Mouse (Mus musculus): ENCODE measurements around the gene Gm10912. TPM values are rescaled to one million over a fixed set of nuclear protein-coding genes. Genes with fewer than 3 reads are reported as not detected.
A peak's percentile ranks its signal among the peaks of the same experiment; 100 is the strongest.
"Not testable (repeated sequence)": the region's sequence is repeated elsewhere in the genome, so short reads cannot be mapped to it uniquely, and the experiment has no call there.

The Gm10912 gene
- polyA plus RNA-seq (2014; fragmentation: Nextera tagmentation; extraction: Ambion mirVana), result not detected in 2 replicates

DNA sequence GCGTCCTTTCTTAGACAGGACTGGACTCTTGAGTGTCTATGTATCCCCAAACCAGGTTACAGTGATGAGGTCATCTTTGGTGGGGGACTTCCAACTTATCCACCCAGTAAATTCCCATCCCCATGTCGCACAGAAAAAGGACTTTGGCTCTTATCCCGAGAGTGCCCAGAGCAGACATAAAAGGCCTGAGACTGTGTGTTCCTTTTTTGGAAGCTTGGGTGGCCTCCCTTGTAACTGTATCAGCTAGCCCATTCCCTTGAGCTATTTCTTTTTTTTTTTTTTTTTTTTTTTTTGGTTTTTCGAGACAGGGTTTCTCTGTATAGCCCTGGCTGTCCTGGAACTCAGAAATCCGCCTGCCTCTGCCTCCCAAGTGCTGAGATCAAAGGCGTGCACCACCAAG is at the start of gene Gm10912:
Gene Gm10912 (plus strand): TSS at position 301 of the 400 bp plus-strand sequence.
- H3K27ac ChIP-seq (ENCODE audit: low read depth, low read length); H3K4me1 ChIP-seq (ENCODE audit: control insufficient read depth, insufficient read depth, low read length); H3K9ac ChIP-seq (ENCODE audit: low read depth, low read length); H3K4me3 ChIP-seq (ENCODE audit: low read depth, low read length); H3K27me3 ChIP-seq (ENCODE audit: control insufficient read depth, insufficient read depth, low read length); H3K4me2 ChIP-seq; ATAC-seq (replicated peaks; ENCODE audit: insufficient number of reproducible peaks, low FRiP score, low TSS enrichment); H3K36me3 ChIP-seq (ENCODE audit: control insufficient read depth, insufficient read depth, low read length); H3K9me3 ChIP-seq (replicated peaks; ENCODE audit: control insufficient read depth, low read length): not testable (repeated sequence)
- WGBS (ENCODE audit: insufficient replicate concordance), result 86% methylated on average over 5 of the region's 6 CpGs

DNA sequence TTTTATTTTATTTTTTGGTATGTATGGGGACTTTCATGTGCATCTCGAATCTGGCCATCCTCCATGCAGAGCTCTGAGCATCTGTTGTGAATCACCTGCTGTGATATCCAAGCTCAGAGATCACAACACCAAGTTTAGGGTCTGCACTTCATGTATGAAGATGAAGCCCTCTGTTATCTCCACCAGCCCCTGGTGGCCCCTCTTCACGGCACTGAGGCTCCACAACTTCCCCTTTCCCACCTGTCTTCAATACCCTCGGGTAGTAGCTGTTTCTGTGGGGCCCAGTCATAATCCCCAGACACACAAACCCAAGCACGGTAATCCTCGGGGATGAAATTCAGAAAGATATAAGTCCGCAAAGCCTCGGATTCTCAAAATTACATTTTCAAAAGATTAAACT is 42.5 kb upstream of the Gm10912 start:
- Histone ChIP-seq H3K9ac (ENCODE audit: low read depth, low read length) (no peak overlapping the region), H3K9me3 (replicated peaks; ENCODE audit: control insufficient read depth, low read length) (no peaks in the 10 kb centered on the region), H3K4me3 (ENCODE audit: low read depth, low read length) (no peak overlapping the region), H3K36me3 (ENCODE audit: control insufficient read depth, insufficient read depth, low read length) (no peaks in the 10 kb centered on the region), H3K4me1 (ENCODE audit: control insufficient read depth, insufficient read depth, low read length) (no peaks in the 10 kb centered on the region), H3K4me2 (no peak overlapping the region), H3K27me3 (ENCODE audit: control insufficient read depth, insufficient read depth, low read length) (no peaks in the 10 kb centered on the region), H3K27ac (ENCODE audit: low read depth, low read length) (no peak overlapping the region)
- 80% methylated on average over 7 of the region's 7 CpGs for WGBS (ENCODE audit: insufficient replicate concordance)
- ATAC-seq (replicated peaks; ENCODE audit: insufficient number of reproducible peaks, low FRiP score, low TSS enrichment), result no peak

DNA sequence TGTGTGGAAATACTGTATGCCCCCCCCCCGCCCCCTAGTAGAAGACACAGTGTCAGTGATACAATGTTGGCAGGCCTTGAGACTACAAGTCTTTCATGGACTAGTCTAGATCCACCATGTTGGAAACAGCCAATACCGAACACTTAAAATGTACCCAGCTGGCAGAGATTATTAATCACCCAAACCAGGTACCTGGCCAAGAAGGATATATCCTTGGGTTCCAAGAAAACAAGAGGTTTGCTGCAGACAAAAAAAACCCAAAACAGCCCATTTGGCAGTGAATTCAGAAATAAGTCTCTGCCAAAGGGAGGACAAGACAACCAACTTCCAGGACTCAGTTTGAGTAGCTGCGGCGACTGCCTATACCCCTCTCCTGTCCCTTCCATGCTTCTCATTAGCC is 41.0 kb upstream of the Gm10912 start:
- Histone ChIP-seq H3K4me1 (ENCODE audit: control insufficient read depth, insufficient read depth, low read length) (peaks cover 9% of the 10 kb centered on the region), H3K9me3 (replicated peaks; ENCODE audit: control insufficient read depth, low read length) (no peaks in the 10 kb centered on the region), H3K36me3 (ENCODE audit: control insufficient read depth, insufficient read depth, low read length) (no peaks in the 10 kb centered on the region), H3K27me3 (ENCODE audit: control insufficient read depth, insufficient read depth, low read length) (no peaks in the 10 kb centered on the region), H3K4me2 (no peak overlapping the region), H3K27ac (ENCODE audit: low read depth, low read length) (no peak overlapping the region), H3K9ac (ENCODE audit: low read depth, low read length) (no peak overlapping the region), H3K4me3 (ENCODE audit: low read depth, low read length) (no peak overlapping the region)
- no peak for ATAC-seq (replicated peaks; ENCODE audit: insufficient number of reproducible peaks, low FRiP score, low TSS enrichment)
- 80% methylated on average over 4 of the region's 4 CpGs for WGBS (ENCODE audit: insufficient replicate concordance)

DNA sequence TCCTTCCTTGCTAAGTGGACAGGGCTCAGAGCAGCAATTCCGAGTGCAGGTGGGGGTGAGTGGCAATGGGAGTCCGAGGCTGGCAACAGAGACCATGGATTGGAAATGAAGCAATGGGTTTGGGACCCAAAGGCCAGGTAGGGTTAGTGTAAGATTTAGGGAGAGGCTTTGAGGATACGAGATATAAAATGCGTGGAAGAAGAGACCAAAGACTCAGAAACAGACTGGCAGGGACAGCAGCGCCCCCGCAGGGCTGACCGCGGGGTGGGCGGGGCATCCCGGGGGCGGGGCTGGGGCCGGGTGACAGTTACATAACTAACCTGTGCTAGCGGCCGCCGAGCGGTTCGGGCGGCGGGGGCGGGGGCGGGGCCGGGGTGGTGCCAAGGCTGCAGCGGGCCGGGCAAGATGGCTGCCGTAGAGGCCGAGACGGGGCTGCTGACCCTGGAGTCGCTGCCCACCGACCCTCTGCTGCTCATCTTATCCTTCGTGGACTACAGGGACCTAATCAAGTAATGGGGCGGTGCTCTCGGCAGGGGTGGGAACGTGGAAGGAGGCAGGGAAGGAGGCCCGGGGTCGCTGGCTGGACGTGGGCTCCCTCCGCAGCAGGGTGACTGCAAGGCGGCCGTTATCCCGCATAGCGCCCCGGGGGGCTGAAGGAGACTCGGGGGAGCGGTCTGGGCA is 38.0 kb upstream of the Gm10912 start, which contains the start of gene Fbxo3:
Gene Fbxo3 (plus strand): TSS at position 264 of the 681 bp plus-strand sequence.
- H3K4me2 ChIP-seq, result peak within 1 kb of the TSS; percentile 79
- no peaks in the 10 kb centered on the region for H3K27me3 ChIP-seq (ENCODE audit: control insufficient read depth, insufficient read depth, low read length)
- no peaks in the 10 kb centered on the region for H3K36me3 ChIP-seq (ENCODE audit: control insufficient read depth, insufficient read depth, low read length)
- H3K9ac ChIP-seq (ENCODE audit: low read depth, low read length), result peak within 1 kb of the TSS; percentile 98
- under 1% methylated on average over 43 of the region's 44 CpGs for WGBS (ENCODE audit: insufficient replicate concordance)
- H3K4me1 ChIP-seq (ENCODE audit: control insufficient read depth, insufficient read depth, low read length), result peaks cover 12% of the 10 kb centered on the region
- H3K9me3 ChIP-seq (replicated peaks; ENCODE audit: control insufficient read depth, low read length), result no peaks in the 10 kb centered on the region
- peak within 1 kb of the TSS; percentile 97 for H3K4me3 ChIP-seq (ENCODE audit: low read depth, low read length)
- ATAC-seq (replicated peaks; ENCODE audit: insufficient number of reproducible peaks, low FRiP score, low TSS enrichment), result peak; percentile 96
- H3K27ac ChIP-seq (ENCODE audit: low read depth, low read length), result peak within 1 kb of the TSS; percentile 43; the same call in 1 of the 2 replicates

DNA sequence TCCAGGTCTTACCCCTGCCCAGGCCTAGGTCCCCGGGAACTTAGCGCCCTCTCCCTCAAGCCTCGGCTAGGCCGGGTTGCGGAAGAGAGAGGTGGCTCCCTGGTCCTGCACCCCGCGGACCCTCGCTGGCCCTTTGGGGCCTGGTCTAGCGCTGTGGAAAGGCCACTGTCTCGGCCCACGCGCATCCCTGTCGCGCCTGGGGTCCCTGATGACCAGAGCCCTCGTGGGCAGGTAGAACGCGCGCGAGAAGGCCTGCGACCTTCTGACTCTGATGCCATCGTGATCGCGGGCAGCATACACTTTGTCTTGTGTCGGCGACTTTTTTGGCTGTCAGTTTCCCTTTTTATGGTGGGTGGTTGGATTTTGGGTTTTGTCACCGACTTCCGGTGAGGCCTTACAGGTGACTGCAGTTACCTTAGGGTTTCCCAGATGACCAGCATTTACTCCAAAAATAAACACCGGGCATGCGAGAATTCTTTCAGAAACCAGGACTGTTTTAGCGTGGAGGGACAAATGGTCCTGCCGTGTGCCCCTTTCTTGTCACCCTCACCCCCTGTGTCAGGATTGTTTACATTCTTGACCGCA is 37.4 kb upstream of the Gm10912 start, which contains the start of gene 4931422A03Rik:
Gene 4931422A03Rik (minus strand): TSS at position 223 of the 585 bp plus-strand sequence.
- no peaks in the 10 kb centered on the region for H3K36me3 ChIP-seq (ENCODE audit: control insufficient read depth, insufficient read depth, low read length)
- peak within 1 kb of the TSS; percentile 97 for H3K4me3 ChIP-seq (ENCODE audit: low read depth, low read length)
- ATAC-seq (replicated peaks; ENCODE audit: insufficient number of reproducible peaks, low FRiP score, low TSS enrichment), result peak; percentile 45
- under 1% methylated on average over 32 of the region's 32 CpGs for WGBS (ENCODE audit: insufficient replicate concordance)
- H3K27ac ChIP-seq (ENCODE audit: low read depth, low read length), result peak within 1 kb of the TSS; percentile 43; the same call in 1 of the 2 replicates
- peak within 1 kb of the TSS; percentile 98 for H3K9ac ChIP-seq (ENCODE audit: low read depth, low read length)
- no peaks in the 10 kb centered on the region for H3K27me3 ChIP-seq (ENCODE audit: control insufficient read depth, insufficient read depth, low read length)
- peak within 1 kb of the TSS; percentile 79 for H3K4me2 ChIP-seq
- no peaks in the 10 kb centered on the region for H3K9me3 ChIP-seq (replicated peaks; ENCODE audit: control insufficient read depth, low read length)
- H3K4me1 ChIP-seq (ENCODE audit: control insufficient read depth, insufficient read depth, low read length), result peaks cover 12% of the 10 kb centered on the region

DNA sequence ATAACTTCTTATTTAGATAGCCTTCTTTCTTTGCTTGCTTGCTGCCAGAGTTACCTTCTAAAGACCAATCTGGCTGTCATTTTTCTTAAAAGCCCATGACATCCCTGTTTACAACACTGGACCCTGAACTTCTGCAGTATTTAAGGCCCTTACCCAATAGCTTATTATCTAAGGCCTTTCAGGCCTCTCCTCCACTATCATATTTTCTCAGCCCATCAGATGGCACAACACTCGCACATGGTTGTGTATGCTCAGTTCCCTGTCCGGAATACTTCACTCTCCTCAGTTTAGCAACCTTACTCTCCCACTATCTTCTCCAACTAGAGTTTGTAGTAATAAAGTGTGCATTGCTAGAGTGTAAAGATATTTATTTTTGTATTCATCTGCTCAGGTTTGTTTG is 36.6 kb upstream of the Gm10912 start:
- Histone ChIP-seq H3K4me1 (ENCODE audit: control insufficient read depth, insufficient read depth, low read length) (peaks cover 12% of the 10 kb centered on the region), H3K4me2 (peak overlapping the region; percentile 79), H3K9ac (ENCODE audit: low read depth, low read length) (no peak overlapping the region), H3K27me3 (ENCODE audit: control insufficient read depth, insufficient read depth, low read length) (no peaks in the 10 kb centered on the region), H3K9me3 (replicated peaks; ENCODE audit: control insufficient read depth, low read length) (no peaks in the 10 kb centered on the region), H3K36me3 (ENCODE audit: control insufficient read depth, insufficient read depth, low read length) (peaks cover under 1% of the 10 kb centered on the region; the same call in 1 of the 2 replicates), H3K27ac (ENCODE audit: low read depth, low read length) (no peak overlapping the region), H3K4me3 (ENCODE audit: low read depth, low read length) (peak overlapping the region; percentile 97)
- 35% methylated on average over 2 of the region's 2 CpGs for WGBS (ENCODE audit: insufficient replicate concordance)
- ATAC-seq (replicated peaks; ENCODE audit: insufficient number of reproducible peaks, low FRiP score, low TSS enrichment), result no peak

DNA sequence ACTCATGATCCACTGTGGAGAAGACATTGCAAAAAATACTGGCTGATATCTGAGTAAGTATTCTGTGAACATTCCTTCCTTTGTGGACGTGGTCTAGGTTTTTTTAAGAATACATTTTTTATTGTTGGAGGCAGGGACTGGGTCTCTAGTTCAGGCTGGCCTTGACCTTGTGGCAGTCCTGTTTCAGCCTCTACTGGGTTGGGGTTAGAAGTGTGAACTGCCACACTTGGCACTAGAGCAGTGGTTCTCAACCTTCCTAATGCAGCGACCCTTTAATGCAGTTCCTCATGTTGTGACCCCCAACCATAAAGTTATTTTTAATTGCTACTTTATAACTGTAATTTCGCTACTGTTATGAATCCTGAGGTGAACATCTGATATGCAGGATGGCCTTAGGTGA is 35.2 kb upstream of the Gm10912 start:
- Histone ChIP-seq H3K9me3 (replicated peaks; ENCODE audit: control insufficient read depth, low read length) (no peaks in the 10 kb centered on the region), H3K9ac (ENCODE audit: low read depth, low read length) (no peak overlapping the region), H3K27me3 (ENCODE audit: control insufficient read depth, insufficient read depth, low read length) (no peaks in the 10 kb centered on the region), H3K4me1 (ENCODE audit: control insufficient read depth, insufficient read depth, low read length) (peaks cover 12% of the 10 kb centered on the region), H3K27ac (ENCODE audit: low read depth, low read length) (no peak overlapping the region), H3K4me2 (no peak overlapping the region), H3K4me3 (ENCODE audit: low read depth, low read length) (no peak overlapping the region), H3K36me3 (ENCODE audit: control insufficient read depth, insufficient read depth, low read length) (peaks cover 3% of the 10 kb centered on the region; the same call in 1 of the 2 replicates)
- 74% methylated on average over 3 of the region's 3 CpGs for WGBS (ENCODE audit: insufficient replicate concordance)
- ATAC-seq (replicated peaks; ENCODE audit: insufficient number of reproducible peaks, low FRiP score, low TSS enrichment), result no peak

DNA sequence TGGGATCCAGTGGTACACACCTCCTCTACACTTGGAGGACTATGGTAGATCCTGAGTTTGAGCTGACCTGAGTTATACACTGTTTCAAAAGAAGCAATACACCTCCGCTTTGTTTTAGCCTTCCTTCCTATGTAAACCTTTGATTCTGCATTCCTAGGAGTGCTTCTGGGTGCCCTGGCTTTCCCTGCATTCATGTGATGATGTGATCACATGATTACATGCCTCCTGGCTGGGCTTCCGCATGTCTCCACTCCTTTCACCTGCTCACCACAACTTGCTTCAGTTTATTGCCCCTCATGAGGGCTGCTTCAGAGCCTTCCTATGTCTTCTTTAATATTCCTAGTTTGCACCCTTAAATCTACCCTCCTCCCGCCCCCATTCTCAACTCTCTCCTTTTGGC is 33.6 kb upstream of the Gm10912 start:
- H3K9ac ChIP-seq (ENCODE audit: low read depth, low read length), result no peak overlapping the region
- H3K27me3 ChIP-seq (ENCODE audit: control insufficient read depth, insufficient read depth, low read length), result no peaks in the 10 kb centered on the region
- no peaks in the 10 kb centered on the region for H3K9me3 ChIP-seq (replicated peaks; ENCODE audit: control insufficient read depth, low read length)
- H3K27ac ChIP-seq (ENCODE audit: low read depth, low read length), result no peak overlapping the region
- WGBS (ENCODE audit: insufficient replicate concordance), result 87% methylated on average over 3 of the region's 3 CpGs
- H3K4me3 ChIP-seq (ENCODE audit: low read depth, low read length), result no peak overlapping the region
- peaks cover 4% of the 10 kb centered on the region for H3K36me3 ChIP-seq (ENCODE audit: control insufficient read depth, insufficient read depth, low read length)
- no peak overlapping the region for H3K4me2 ChIP-seq
- ATAC-seq (replicated peaks; ENCODE audit: insufficient number of reproducible peaks, low FRiP score, low TSS enrichment), result no peak
- H3K4me1 ChIP-seq (ENCODE audit: control insufficient read depth, insufficient read depth, low read length), result peaks cover 12% of the 10 kb centered on the region
